Mouse (Mus musculus) frontal cortex, postnatal 14 days (tissue): ENCODE measurements around the gene Tgds.
A peak's percentile ranks its signal among the peaks of the same experiment; 100 is the strongest.
"Not testable (repeated sequence)": the region's sequence is repeated elsewhere in the genome, so short reads cannot be mapped to it uniquely, and the experiment has no call there.

ENCODE experiments used
- DNase-seq, 2 experiments: peaks; one replicate each; pipeline ENCODE4 v3.0.0; 2022; ENCODE audit warnings: low spot score in 2 of 2

Tgds gene

DNA sequence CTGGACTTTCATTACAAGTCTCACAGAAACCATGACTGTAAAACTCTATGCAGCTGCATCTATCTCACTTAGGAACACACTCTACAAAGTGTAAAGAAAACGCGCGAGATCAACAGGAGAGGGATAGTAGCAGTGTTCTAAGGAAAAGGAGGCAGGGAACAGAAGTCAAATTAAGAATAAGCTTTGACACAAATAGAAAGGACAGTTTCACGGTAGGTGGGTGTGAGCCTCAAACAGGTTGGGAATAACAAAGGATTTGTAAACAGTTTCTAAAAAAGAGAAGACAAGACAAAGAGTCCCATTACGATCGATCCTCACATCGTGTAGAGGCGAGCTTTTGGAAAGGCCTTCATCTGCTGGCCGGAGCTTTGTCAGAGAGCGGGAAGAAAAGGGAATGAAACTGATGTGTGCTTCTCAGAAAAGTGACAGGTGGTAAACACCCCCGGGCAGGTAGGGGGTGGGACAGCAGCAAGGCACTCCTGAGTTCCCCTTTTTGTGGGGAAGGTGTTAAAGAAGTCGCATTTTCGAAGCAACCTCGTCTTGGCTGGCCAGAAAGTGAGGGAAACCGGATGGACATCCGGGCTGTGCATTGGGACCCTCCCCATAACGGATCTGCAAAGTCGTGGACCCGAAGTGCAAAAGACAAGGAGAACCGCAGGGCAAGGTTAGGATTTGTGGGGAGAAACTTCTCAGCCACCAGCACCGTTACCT, 469 bp downstream of the Tgds start:
- no peak for DNase-seq

DNA sequence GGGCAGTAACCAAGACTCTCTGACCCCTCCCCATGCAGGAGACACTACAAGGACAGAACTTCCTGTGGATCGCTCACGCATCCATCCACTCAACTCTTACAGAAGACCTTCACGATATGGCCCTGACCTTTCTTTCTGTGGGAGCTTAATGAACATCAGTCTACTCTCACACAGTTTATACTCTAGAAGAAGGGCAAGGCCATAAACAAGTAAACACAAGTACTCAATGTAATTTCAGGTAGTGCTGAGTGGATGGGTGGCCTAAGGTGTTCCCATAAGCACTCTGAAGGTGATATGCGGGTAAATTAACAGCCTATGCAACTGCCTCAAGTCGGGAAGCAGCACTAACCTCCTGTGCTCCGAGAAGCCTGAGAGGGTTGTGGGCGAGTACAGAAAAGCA, 1.1 kb downstream of the Tgds start:
- no peak for DNase-seq

DNA sequence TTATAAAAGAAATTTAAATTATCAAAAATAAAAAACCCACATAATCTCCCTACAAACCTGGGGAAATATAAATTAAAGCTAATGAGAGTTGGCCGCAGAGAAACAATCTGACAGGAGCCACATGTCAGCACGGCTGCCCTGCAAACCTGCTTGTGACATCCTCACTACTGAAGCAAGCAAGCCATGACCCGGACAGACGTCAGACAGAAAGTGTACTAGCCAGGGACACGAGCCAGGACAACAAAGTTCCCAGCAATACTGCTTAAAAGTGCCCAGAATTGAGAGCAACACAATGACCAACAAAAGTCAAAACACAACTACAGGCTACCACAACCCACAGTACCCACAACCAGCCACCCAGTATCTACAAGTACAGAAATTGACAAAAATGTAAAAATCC, 6.3 kb downstream of the Tgds start:
- DNase-seq, result no peak

DNA sequence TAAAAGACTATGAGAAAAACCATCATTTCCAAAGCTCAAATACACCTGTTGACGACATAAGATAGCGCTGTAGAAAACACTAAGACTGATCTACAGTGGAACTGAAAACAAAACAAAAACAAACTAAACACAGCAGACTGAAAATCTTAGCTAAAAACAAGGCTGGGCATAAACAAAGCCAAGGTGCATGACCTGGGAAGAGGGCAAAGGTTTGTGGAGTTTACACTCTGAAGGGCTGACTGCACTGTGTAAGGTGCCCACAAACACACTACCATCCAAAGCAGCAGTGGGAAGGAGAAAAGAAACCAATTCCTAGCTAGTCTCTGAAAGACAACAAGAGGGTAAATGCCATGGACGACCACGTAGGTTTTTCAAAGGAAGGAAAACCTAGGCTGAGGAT, 7.8 kb downstream of the Tgds start:
- no peak for DNase-seq

DNA sequence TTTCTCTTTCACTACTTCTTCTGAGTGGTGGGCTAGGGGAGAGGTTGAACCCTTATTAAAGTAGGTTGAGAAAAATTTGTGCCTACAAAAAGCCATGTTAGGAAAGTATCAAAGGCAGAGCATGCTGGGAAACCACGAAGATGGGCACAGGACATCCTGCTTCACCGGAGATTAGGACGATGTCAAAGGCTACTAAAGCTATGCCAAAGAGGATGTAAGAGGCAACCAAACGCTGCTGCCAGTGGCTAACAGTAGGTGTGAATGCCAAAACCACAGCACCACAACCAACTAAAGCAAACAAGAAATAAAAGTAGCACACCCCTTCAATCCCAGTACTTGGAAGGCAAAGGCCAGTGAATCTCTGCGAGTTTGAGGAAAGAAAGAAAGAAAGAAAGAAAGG, 8.4 kb downstream of the Tgds start:
- no peak for DNase-seq

DNA sequence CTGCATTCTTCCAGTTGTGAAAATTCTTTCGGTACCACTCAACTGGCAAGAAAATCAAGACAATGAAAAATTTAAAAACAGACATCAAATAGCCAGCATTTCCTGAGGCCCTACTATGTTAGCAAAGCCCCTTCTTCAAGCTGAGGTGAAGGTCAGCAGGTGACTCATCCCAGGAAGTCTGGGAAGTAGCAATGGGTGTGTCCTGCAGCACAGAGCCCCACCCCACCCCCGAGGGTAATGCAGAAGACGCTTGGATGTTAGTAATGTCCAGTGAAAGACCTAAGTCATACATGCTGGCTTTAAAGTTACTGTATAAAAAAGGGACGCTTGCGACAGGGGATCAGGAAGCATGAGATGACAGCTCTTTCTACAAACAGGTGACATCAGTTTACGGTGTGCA, 19.4 kb downstream of the Tgds start:
- DNase-seq, result no peak

DNA sequence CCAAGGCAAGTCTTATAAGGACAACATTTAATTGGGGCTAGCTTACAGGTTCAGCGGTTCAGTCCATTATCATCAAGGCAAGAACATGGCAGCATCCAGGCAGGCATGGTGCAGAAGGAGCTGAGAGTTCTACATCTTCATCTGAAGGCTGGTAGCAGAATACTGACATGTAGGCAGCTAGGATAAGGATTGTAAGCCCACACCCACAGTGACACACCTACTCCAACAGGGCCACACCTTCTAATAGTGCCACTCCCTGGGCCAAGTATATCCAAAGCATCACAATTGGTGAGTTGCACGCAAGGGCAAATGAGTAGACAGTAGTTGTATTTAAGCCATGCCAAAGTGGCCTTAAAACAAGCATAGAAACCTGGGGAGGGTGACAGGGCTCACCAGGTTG, 25.1 kb downstream of the Tgds start:
- not testable (repeated sequence) for DNase-seq

DNA sequence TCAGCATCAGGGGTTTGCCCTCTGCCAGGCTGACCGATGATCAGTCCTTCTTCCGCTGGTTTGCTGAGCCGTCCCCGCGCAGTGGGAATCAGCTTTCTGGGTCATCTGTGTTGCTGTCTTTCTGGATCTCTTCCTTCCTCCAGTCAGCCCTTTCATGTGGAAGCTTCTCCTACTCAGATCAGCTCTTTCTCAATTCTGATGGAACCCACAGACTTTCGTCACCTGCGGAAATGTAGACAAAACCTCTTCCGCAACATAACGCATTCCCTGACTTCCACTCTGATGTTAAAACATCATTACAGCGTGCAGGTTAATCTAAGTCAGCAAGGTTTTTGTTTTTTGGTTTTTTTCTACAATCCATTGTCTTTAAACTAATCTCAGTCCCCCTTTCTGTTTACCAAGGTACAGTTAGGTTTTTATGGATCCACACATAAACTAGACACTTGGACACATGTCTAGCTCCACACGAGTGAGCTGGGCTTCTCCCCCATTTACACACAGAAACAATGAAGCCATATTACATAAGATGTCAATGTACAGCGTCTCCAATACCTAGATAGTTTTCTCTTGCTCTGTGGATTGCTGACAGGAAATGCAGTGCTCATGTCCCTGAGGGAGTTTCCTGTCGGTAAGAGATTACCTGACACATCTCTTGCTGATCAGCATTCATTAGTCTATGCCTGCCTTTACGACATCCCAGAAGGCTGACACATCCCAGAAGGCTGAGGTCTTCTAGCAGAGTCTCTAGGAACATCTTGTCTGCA, 31.1 kb downstream of the Tgds start:
- no peak for DNase-seq

DNA sequence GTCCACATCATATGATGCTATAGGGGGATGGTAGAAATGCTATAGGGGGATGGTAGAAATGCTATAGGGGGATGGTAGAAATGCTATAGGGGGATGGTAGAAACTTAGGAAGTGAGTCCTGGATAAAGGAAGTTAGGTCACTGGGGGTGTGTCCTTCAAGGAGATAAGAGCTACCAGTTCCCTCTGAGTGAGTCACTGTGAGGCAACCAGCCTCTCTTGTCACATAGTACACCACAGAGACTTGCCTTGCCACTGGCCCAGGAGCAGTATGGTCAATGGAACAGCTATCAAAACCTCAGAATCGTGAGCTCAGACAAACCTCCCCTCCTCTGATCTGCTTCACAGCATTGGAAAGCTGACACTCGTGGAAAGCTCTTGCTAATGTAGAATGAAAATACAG, 34.3 kb downstream of the Tgds start:
- DNase-seq, result no peak

DNA sequence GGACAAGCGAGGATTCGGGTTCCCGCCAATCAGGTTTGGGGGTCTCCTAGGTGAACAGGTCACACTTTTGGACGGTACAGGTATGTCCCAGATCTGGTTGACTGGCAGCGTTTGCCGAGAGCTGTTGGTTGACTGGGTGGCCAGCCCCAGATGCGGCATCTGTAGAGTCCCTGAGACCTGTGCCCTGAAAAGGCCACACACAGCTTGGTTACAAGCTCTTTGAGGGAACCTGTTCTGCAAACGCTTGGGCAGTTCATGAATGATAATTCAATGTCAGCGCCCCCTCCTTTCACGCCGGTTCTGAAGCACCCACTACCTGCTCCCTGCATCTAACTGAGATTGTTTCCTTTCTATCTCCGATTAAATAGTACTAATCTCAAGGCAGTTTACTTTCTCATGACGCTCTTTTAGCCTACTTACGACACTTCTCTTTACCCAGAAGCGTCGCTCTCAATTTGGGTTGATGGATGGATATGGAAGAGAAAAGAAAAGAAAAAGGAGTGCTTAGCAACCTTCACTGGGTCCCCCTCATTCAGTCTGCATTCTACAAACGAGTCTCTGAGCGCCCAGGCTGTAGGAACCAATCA, 42.7 kb downstream of the Tgds start:
- no peak for DNase-seq

DNA sequence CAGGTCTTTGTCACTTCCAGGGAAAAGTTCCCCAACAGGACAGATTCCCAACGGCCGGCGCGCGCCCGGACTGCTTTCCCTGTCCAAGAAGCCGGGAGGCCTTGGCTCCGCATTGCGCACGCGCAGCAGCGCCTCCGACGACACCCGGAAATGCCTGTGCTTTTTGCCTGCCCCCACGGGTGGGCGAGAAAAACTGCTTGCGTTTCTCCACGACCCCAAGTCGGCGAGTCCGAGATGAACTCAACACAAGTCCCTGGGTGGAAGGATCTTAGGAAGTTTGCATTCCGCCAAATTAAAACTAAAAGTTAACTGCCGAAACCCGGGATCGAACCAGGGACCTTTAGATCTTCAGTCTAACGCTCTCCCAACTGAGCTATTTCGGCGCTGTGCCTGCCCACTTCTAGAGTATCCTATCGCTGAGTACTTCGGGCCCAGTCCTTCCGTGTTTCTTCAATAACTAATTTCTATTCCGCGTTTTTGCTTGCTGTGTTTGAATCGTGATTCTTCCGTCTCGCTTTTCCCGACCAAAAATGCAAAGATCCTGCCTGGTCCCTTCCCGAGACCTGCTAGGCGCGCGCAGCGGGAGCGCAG, 43.2 kb downstream of the Tgds start:
- peak; percentile 85 to 89 for DNase-seq

DNA sequence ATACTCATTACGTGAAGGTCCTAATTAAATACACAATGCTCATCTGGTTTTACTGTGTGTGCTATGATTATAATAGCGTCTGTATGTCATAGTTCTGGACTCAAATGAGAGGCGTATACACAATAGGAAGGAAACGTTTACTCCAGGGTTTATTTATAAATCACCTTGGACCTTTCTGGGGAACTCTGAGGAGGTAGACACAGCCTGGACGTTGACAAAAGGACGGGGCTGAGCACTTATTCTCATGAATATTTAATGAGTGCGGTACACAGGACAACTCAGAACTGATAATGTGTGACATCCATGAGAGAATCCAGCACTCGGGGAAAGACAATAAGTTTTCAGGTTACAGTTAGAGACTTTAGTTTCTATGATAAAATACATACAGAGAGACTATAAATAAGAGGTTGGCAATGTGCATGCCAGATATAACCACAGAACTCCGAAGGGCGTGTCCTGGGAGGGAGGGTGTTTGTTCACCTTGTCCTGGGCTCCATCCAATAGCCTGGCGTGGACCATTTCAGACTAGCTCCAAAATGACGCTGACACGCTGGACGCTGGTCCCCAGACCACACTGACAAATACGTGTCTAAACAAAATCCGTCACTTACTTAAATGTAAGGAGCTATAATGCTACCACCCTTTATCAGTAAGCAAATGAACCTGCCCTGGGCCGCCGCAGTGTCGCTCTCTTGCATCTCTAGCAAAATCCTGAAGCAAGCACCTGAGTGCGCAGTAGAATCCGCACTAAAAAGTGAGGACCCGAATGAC, 43.9 kb downstream of the Tgds start:
- DNase-seq, result no peak

DNA sequence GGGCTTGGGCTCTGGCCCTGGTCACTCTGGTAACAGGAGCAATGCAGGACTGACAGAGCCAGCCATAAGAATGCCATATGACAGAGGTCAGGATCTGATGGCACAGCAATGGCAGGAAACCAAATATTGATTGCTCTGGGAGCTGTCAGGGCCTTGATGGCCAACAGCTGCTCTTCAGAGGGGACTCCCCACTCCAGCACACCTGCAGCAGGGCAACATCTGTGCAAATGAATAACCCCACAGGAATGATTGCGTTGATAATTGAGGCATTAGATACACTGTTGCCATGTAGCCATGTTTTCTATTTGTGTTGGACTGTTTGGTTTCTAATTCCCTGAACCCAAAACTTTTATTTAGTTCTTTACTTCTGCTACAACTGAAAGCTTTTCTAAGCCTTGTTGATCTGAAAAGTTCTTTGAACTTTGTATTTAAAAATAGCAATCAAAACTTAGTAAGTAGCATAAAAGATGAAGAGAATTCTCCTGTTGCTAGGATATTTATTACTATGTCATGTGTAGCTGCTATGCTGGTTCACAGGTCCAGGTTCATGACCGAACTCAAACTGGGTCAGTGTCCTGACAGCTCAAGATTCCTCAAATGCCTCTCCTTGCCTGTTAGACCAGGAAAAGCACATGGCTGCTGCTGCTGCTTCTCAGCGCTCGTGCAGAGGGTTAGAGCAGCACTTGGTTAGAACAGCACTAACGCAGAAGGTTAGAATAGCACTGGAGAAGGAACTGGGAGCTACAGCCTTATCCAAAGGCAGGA, 46.1 kb downstream of the Tgds start:
- no peak for DNase-seq

DNA sequence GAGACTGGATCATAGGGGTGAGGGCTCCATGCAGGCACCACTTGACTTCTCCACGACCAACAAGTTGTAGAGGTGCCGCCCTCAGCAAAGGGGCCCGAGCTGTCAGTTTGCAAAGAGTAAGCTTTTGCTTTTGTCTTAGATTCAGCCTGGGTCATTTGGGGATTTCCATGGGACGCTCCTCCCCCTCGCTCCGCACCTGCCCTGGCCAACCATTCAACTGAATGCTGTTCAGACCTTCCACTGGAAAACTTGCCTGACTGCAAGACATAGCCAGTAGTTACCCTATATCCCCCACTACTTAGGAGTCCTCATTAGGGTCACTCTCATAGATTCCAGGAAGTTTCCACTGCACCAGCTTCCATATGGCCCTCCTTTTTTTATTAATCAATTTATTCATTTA, 48.7 kb downstream of the Tgds start:
- DNase-seq, result no peak

DNA sequence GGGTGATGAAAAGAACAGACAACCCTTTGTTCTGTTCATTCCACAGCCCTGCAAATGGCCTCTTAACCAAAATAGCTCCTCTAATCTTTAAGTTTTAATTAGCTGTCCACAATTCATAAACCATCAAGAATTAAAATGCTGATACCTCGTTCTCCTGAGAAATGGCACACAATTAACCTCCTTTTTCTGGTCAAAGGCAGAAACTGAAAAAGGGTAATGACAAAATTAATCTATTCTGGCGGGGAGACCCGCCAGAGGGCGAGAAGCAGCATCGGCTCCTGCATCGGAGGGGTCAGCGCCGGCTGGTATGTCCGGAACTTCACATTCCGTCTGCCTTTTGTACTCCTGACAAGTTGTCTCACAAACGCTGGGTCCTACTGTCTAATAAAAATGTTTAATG, 51.9 kb downstream of the Tgds start:
- no peak for DNase-seq

DNA sequence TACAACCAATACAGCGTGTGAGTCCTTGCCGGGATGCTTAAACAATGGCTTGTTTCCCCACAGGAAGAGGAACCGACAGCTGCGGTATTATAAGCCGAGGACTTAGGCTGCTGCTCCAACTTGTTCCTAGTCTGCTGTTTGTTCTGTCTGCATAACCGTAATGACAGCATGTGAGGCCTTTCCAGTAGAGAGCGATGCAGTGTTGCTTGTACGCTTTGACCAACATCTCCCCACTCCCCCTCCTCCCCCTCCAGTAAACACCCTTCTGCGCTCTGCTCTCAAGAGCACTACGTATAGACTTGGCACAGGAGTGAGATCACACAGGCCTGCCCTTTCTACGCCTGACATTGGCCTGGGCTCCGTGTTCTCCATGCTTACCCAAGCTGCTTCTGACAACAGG, 62.5 kb downstream of the Tgds start:
- DNase-seq, result no peak

DNA sequence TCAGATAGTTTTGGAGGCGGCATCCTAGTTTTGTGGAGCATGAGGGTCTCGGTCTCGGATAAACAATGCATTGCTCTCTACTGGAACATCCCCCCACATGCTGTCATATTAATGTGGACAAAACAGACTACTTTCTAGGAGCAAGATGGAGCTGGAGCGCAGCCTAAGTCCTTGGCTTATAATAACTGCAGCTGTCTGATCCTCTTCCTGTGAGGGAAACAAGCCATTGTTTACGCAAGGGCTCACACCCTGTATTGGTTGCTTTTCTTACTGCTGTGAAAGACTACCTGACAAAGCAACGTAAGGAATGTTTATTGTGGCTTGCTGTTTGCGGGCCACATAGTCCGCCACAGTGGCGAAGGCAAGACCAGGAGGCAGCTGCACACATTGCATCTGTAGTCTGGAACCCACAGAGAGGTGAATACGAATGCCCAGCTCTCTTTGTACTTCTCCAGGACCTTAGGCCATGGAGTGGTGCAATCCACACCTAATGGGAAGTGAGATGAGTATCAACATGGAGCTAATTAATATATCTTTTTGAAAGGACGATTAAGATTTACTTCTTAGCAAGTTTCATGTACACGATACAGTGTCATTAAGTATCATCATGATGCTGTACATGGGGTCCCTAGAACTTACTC, 63.0 kb downstream of the Tgds start:
- DNase-seq, result no peak
